Mouse (Mus musculus): ENCODE results near the gene 1110008P14Rik.
"Not testable (repeated sequence)": the region's sequence is repeated elsewhere in the genome, so short reads cannot be mapped to it uniquely, and the experiment has no call there.

Gene 1110008P14Rik

DNA sequence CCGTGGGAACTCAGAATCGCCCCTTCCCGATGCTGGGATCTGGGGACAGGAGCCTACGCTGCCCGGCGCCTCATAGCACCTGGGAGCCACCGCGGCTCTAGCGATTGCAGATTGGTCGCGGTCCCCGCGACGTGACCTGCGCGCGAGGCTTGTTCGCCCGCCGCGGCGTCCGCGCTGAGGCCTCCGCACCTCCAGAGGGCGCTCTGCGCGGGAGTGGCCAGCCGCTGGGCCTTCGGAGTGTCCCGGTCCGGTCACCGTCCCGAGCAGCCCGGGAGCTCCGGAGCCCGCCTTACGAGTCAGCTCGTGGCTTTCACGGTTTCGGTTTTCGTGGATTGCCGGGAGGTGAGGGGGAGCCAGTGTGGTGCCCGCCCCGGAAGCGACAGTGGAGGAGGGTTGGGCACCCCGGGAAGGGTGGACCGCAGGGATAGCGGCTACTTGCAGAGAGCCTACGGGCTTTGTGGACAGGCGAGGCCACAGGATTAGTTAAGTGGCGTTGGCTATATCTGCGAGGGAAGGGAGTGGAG lies 18.9 kb downstream of the 1110008P14Rik start:
- DNase-seq, result peak; percentile 93

GRCm38 (mm10) chr2:32362274-32362673 lies 19.5 kb downstream of the 1110008P14Rik start:
- DNase-seq, result not testable (repeated sequence)

DNA sequence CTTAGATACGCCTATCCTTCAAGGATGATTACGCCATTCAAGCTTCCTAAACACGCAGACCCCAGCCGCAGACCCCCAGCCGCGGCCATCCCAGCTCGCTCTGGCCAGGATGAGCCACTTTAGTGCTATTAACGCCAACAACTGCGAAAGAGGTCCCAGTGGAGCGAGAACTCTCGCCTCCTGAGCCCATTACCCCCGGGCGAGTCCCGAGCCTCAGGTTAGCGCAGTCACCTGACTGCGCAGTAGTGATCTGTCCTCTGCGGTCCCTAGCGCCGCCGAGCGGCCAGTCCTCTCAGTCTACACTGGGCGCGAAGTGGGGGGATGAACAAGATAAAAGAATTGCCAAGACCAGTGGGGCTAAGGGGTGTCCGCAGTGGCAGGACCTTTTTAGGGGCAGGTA lies 20.3 kb downstream of the 1110008P14Rik start:
- DNase-seq, result peak; percentile 92

DNA sequence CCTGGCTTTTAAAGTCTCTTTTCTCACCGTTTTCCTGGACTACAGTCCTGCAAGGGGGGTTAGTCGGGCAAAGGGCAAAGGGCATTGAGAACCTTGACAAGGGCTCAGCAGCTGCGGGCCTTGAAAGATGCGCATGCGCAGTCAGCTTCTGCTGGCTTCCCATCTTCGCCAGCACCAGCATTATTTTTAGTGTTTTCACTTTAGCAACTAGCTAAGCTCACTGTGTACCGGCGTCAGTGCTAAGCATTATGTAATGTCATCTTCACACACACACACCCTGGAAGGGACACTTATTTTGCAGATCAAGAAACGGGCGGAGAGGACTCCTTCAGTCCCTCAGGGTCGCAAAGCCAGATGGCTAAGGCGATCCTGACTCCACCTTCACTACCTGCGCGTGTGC lies 21.0 kb downstream of the 1110008P14Rik start:
- DNase-seq, result peak; percentile 89

- no peak for DNase-seq
Observed at GRCm38 (mm10) chr2:32358381-32358780, 23.4 kb downstream of the 1110008P14Rik start.

DNA sequence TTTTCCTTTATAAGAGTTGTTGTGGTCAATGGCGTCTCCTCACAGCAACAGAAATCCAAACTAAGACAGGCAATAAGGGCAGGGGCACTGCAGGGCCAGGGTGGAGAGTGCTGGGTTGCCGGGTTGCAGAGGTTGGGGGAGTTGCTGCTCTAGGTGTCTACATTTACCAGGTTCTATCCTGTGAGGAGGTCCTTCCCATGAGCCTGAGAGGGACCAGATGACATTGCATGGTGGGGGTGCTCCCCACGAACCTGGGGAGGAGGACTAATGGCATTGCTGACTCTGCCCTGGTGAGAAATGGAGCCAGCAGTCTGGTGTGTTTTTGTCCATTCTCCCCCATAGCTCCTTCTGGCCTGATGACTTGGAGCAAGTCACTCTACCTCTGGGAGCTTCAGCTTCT lies 24.0 kb downstream of the 1110008P14Rik start:
- no peak for DNase-seq

DNA sequence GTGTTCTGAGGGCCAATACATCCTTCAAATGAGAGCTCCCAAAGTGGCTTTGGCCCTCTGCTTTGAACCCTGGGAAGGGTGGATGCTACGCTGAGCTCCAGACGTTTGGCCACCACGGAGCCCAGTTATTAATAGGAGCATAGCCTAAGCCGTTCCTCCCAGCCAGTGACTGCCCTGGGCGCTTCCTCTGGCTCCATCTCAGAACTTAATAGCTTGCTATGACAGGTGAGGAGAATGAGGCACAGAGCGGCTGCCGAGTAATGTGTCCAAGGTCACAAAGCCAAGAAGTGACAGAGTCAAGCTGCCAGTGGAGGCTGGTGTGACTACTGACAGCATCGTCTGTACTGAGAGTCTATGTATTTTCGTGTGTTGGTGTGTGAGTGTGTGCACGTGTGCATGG lies 25.5 kb downstream of the 1110008P14Rik start:
- no peak for DNase-seq

DNA sequence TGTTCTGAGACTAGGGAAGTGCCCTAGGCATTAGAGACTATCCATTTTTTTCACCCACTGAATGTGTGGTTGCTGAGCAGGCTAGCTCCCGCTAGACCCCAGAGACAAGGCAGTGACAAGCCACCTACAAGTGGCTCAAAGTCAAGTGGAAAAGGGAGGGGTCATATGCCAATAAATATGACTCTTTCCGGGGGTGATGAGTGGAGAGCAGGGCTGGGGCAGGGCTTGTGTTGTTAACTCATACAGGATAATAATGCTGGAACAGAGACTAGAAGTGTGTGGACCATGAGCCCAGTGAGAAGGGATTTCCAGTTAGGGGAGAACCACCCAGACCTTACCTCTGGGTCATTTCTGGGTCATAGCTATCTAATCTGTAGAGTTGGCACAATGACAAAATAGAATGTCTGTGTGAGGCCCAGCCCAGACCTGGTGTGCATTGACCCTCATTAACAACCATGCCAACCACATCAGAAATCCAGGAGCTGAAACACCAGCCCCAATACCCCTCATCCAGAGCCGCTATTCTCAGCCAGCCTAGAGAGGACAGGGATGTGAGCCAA lies 27.3 kb downstream of the 1110008P14Rik start:
- DNase-seq, result peak; percentile 68

GRCm38 (mm10) chr2:32353836-32354235 lies 27.9 kb downstream of the 1110008P14Rik start:
- DNase-seq, result peak; percentile 63

DNA sequence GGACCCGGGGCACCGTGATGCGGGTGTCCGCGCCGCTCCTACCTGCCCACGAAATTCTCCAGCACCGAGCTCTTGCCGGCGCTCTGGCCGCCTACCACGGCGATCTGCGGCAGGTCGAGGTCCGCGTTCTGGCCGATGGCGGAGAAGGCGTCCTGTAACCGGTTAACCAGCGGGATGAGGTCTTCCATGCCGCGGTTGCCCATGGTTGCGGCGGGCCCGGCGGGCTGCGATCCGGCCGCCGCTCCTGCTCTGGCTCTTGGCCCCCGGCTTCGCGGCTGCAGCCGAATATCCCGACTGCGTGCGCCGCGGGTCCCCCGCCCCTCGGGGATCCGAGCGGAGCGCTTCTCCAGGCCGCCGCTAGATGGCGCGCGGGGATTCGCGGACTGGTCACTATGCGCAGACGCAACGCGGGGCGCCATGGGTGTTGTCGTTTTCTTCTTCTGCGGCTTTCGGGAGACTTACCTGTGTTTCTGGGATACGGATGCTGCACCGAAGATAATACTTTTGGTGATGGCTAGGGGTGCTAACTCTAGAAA lies 28.7 kb downstream of the 1110008P14Rik start, which contains the start of gene Dnm1:
TSS of gene Dnm1 (minus strand) at position 332 of the 536 bp plus-strand sequence.
- DNase-seq, result peak; percentile 98

GRCm38 (mm10) chr2:32352151-32353006 lies 29.4 kb downstream of the 1110008P14Rik start, which contains the start of gene Ciz1:
Gene Ciz1 (plus strand): TSS chr2:32352327.
- DNase-seq, result peak; percentile 84

DNA sequence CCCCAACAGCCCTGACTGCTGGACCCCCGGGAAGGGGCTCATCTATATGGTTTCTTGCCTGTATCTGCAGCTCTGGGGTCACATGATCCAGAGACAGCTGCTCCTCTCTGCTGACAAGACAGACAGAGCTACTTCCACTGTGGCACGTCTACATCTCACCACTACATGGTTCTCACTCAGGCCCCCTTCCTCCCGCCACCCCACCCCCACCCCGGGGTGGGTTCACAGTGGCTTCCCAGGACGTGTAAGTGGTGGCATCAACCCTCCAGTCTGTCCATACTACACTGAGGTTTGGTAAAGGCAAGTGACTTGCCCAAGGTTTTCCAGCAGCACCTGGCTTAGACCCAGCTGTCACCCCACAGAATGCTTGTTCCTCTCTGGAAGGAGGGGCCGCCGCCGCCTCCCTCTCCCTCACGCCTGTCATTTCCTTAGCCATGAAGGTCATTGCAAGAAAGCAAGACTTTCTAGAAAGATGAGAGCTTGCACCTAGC lies 30.2 kb downstream of the 1110008P14Rik start:
- peak; percentile 86 for DNase-seq

- DNase-seq, result peak; percentile 80
Observed at GRCm38 (mm10) chr2:32350471-32351051, 31.2 kb downstream of the 1110008P14Rik start.

DNA sequence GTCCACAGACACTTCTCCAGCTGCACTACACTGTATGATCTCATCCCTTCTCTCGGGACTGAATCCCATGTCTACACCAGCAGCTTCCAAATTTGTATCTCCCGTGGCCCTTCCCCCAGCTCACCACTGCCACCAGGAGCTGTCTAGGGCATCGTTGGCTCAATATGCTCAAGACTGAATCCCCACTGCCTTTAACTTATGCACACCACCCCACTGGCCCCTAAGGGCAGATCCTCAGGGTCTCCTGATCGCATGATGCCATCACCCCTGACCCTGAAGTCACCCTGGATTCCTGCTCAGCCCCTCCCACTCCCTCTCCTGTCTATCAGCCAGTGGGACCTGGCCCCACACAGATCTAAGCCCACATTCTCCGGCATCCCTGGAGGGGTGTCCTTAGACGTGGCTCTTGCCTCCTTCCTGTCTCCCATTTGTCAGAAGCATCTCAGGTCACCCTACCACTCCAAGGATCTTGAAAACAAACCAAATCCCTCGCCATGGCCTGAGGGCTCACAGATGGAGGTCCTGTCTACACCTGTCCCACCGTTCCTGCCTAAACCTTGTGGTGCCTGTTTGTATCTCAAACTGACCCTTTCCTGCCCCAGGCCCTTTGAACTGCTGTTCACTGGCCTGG lies 32.0 kb downstream of the 1110008P14Rik start:
- DNase-seq, result peak; percentile 72

- peak; percentile 84 for DNase-seq
Observed at GRCm38 (mm10) chr2:32348311-32348710, 33.4 kb downstream of the 1110008P14Rik start.

DNA sequence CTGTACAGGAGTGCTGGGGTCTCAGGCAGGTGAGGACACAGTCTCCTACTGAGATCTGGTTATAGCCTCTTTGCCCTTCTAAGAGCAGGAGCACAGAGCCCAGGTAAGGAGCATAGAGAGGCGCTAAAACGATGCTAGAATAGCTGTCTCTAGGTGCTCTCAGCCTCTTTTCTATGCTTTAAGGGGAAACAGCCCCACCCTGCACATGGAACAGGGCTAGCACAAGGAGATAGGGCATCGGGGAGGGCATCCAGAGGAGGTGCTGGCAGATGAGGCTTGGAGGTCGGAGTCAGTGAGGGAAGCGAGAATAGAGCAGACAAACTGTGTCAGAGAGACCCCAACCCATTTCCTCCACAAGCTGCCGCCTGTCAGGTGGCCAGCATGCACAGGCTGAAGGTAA lies 34.7 kb downstream of the 1110008P14Rik start:
- no peak for DNase-seq

- DNase-seq, result no peak
Observed at GRCm38 (mm10) chr2:32344598-32345321, 37.0 kb downstream of the 1110008P14Rik start.

GRCm38 (mm10) chr2:32344056-32344455 lies 37.7 kb downstream of the 1110008P14Rik start:
- peak; percentile 99 for DNase-seq

DNA sequence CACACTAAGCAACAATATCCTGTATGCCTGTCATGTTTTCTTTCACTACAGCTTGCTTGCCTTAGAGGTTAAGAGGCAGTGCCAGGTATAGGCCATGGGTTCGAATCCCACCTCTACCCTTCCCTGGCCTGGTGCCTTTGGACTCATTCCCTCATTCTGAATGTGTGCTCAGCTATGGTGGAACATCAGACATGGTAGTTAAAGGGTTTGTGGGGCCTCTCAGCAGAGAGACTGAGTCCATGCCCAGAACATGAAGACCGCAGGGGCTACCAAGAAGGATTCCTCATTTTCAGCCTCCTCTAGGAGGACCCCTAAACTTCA lies 38.4 kb downstream of the 1110008P14Rik start:
- no peak for DNase-seq

DNA sequence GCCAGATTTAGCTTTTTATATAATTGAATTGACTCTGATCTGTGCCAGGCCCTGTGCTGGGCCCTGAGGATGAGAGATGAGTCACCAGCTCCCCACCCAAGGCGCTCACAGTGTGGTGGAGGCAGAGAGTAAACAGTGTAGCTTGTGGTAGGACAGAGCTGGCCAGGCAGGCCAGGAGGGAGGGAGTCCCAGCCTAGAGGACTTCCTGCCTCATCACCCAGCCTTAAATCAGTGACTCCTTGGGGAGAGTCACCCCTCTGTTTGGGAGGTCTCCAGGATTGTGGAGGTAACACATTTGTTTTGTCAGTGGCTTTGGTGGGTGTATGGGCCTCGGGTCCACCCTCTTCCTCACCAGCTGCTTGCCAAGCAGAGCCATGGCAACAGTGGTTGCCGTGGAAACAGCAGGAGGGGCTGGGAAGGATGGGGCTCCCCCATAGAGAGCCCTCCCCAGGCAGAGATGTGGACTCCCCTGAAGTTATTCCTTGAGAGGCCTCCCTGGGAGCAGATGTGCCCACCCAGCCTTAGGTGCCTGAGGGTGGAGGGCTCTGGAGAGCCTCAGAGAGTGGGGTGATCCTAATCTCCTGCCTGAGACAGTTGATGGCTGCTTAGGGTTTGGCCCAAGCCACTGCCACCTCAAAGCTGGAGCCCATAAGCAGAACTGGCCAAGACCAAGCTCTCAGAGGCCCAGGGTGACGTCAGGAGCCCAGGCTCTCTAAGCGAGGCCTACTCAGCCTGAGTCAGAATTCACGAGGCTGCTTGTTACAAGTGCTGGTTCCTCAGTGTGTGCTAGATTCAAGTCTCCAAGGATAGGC lies 39.0 kb downstream of the 1110008P14Rik start:
- peak; percentile 93 for DNase-seq

GRCm38 (mm10) chr2:32342039-32342438 lies 39.7 kb downstream of the 1110008P14Rik start:
- peak; percentile 66 for DNase-seq

Measured in cerebellum, adult 9-10 months (tissue).